Mouse (Mus musculus): ENCODE results near the gene Fam213b. TPM values are rescaled to one million over a fixed set of nuclear protein-coding genes. Genes with fewer than 3 reads are reported as not detected.
A peak's percentile ranks its signal among the peaks of the same experiment; 100 is the strongest.

Fam213b gene
- polyA plus RNA-seq, 1 experiment from 2014 or later, result 57.3 TPM

DNA sequence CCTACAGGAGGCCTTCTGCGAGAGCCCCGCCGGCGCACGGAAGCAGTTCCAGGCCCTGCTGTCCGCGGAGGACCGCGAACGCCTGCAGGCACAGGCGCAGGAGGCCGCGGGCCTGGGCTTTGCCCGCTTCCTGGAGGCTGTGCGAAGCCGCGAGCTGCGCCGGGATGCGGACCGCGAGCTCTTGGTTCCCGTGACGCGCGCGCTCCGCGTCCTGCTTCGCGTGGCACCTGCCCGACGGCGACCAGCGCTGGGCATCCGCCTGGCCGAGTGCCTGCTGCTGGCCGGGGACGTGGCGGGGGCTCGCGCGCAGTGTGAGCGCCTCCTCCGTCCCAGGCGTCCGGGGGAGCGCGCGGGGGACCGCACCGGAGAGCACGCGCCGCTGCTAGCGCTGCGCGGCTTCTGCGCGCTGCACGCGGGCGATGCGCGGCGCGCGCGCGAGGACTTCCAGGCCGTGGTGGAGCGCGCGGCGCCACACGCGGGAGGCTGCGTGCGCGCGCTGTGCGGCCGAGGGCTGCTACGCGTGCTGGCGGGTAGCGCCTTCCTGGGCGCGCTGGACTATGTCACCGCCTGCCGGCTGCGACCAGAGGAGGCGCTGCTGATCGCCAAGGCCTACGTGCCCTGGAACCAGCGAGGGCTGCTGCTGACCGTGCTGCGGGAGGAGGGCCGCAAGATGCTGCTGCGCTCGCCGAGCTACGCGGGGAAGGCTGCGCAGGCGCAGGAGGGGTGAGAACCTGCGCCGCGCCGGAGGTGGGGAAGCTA is 43.0 kb downstream of the Fam213b start:
- Histone ChIP-seq H3K36me3 (no peaks in the 10 kb centered on the region), H3K9me3 (no peaks in the 10 kb centered on the region), H3K27ac (no peak overlapping the region), H3K4me1 (peaks cover 15% of the 10 kb centered on the region), H3K27me3 (peaks cover 34% of the 10 kb centered on the region), H3K4me3 (peak overlapping the region; percentile 55), H3K9ac (peak overlapping the region; percentile 40), H3K4me2 (peak overlapping the region; percentile 96)
- peak; percentile 50 for ATAC-seq (ENCODE audit: insufficient number of reproducible peaks, low FRiP score, low TSS enrichment, low read depth)
- WGBS, result under 1% methylated on average over 110 of the region's 110 CpGs

DNA sequence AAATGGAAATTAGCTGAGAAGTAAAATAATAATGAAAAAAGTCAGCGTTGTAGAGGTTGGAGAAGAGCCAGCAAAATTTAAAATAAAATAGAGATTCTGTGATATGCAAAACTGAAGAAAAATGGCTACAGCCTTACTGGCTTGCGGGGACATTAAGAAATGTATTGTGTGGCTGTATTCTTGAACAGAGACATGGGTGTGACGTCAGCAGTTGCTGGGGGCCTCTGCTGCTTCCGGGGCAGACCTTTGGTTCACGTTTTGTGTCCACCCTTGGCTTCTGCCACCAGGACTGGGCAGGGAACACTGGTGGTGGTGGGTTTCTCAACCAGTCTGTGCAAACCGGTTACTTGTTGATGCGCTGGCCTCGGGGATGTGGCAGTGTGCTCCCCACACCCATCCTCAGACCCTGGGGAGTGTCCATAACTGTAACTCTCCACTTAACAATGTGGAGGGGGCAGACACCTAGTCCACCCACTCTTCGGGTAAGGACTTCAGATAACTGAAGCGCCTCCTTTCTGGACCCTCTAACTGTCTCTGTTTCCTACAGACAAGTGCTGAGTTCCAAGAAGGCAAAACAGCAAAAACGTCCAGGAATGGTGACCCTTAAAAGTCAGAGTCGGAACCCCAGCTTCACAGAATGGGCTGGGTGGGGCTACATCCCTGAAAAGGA is 44.1 kb downstream of the Fam213b start:
- H3K4me1 ChIP-seq, result peaks cover 15% of the 10 kb centered on the region
- H3K9ac ChIP-seq, result no peak overlapping the region
- 57% methylated on average over 12 of the region's 12 CpGs for WGBS
- no peaks in the 10 kb centered on the region for H3K36me3 ChIP-seq
- ATAC-seq (ENCODE audit: insufficient number of reproducible peaks, low FRiP score, low TSS enrichment, low read depth), result no peak
- H3K9me3 ChIP-seq, result no peaks in the 10 kb centered on the region
- H3K4me3 ChIP-seq, result no peak overlapping the region
- H3K27me3 ChIP-seq, result peaks cover 34% of the 10 kb centered on the region
- no peak overlapping the region for H3K27ac ChIP-seq
- H3K4me2 ChIP-seq, result peak overlapping the region; percentile 96; the same call in 1 of the 2 replicates

DNA sequence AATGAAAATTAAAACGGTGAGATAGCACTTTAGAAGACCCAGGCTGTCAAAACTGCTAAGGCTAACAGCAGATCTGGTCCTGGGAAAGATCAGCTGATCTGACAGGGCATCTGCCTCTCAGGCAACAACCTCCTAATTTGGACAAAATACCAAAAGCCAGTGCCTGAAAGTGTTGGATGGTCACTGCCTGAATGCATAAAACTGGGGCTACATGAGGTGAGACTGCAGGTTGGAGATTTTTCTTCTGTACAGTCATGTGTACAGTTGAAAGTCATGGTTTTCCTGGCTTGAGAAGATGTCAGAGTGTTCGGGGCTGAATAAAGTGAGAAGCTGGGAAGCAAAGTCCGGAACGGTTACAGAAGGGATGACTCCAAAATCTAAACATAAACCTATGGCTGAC is 45.1 kb downstream of the Fam213b start:
- 84% methylated on average over 4 of the region's 4 CpGs for WGBS
- no peak overlapping the region for H3K4me3 ChIP-seq
- no peaks in the 10 kb centered on the region for H3K9me3 ChIP-seq
- peaks cover 15% of the 10 kb centered on the region for H3K4me1 ChIP-seq
- H3K9ac ChIP-seq, result no peak overlapping the region
- no peak overlapping the region for H3K4me2 ChIP-seq
- H3K27me3 ChIP-seq, result peaks cover 34% of the 10 kb centered on the region
- no peak overlapping the region for H3K27ac ChIP-seq
- no peak for ATAC-seq (ENCODE audit: insufficient number of reproducible peaks, low FRiP score, low TSS enrichment, low read depth)
- H3K36me3 ChIP-seq, result no peaks in the 10 kb centered on the region

DNA sequence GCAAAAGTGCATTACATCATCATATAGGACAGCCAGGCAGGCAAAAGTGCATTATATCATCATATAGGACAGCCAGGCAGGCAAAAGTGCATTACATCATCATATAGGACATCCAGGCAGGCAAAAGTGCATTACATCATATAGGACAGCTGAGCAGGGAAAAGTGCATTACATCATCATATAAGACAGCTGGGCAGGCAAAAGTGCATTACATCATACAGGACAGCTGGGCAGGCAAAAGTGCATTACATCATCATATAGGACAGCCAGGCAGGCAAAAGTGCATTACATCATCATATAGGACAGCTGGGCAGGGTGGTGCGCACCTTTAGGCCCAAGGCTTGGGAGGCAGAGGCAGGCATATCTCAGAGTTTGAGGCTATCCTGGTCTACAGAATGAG is 46.2 kb downstream of the Fam213b start:
- H3K27ac ChIP-seq, result no peak overlapping the region
- no peak for ATAC-seq (ENCODE audit: insufficient number of reproducible peaks, low FRiP score, low TSS enrichment, low read depth)
- peaks cover 34% of the 10 kb centered on the region for H3K27me3 ChIP-seq
- H3K4me3 ChIP-seq, result no peak overlapping the region
- H3K9me3 ChIP-seq, result no peaks in the 10 kb centered on the region
- H3K4me2 ChIP-seq, result no peak overlapping the region
- peaks cover 15% of the 10 kb centered on the region for H3K4me1 ChIP-seq
- no peak overlapping the region for H3K9ac ChIP-seq
- 85% methylated on average over 1 of the region's 1 CpGs for WGBS
- H3K36me3 ChIP-seq, result no peaks in the 10 kb centered on the region

Other genes with a start within 250 kb of the Fam213b start
- not detected in 2 replicates for gene Actrt2, start 231.3 kb downstream of the Fam213b start, polyA plus RNA-seq (2015; fragmentation: Nextera tagmentation; extraction: Ambion mirVana)
- gene Ttc34, start 61.7 kb downstream of the Fam213b start, polyA plus RNA-seq (2015; fragmentation: Nextera tagmentation; extraction: Ambion mirVana), result 0.12 and 0.27 TPM in 2 replicates
- gene Mmel1, start 29.6 kb downstream of the Fam213b start, polyA plus RNA-seq (2015; fragmentation: Nextera tagmentation; extraction: Ambion mirVana), result 0.20 and 0.23 TPM in 2 replicates
- 0.86 and 1.1 TPM in 2 replicates for gene Tnfrsf14, start 29.4 kb upstream of the Fam213b start, polyA plus RNA-seq (2015; fragmentation: Nextera tagmentation; extraction: Ambion mirVana)
- gene Hes5, start 61.8 kb upstream of the Fam213b start, polyA plus RNA-seq (2015; fragmentation: Nextera tagmentation; extraction: Ambion mirVana), result 1.1 and 1.3 TPM in 2 replicates
- gene Pank4, start 65.0 kb upstream of the Fam213b start, polyA plus RNA-seq (2015; fragmentation: Nextera tagmentation; extraction: Ambion mirVana), result 35.4 and 38.6 TPM in 2 replicates
- 11.6 and 13.7 TPM in 2 replicates for gene Plch2, start 157.6 kb upstream of the Fam213b start, polyA plus RNA-seq (2015; fragmentation: Nextera tagmentation; extraction: Ambion mirVana)
- 21.3 and 22.8 TPM in 2 replicates for gene Pex10, start 167.9 kb upstream of the Fam213b start, polyA plus RNA-seq (2015; fragmentation: Nextera tagmentation; extraction: Ambion mirVana)
- gene Rer1, start 187.2 kb upstream of the Fam213b start, polyA plus RNA-seq (2015; fragmentation: Nextera tagmentation; extraction: Ambion mirVana), result 170 and 176 TPM in 2 replicates
- gene Morn1, start 187.4 kb upstream of the Fam213b start, polyA plus RNA-seq (2015; fragmentation: Nextera tagmentation; extraction: Ambion mirVana), result 5.0 and 6.2 TPM in 2 replicates

Measured in limb, embryonic 15.5 days (tissue).